Comparison of ENCODE assay signal across 10 mouse cellular contexts in the genomic region with DNA sequence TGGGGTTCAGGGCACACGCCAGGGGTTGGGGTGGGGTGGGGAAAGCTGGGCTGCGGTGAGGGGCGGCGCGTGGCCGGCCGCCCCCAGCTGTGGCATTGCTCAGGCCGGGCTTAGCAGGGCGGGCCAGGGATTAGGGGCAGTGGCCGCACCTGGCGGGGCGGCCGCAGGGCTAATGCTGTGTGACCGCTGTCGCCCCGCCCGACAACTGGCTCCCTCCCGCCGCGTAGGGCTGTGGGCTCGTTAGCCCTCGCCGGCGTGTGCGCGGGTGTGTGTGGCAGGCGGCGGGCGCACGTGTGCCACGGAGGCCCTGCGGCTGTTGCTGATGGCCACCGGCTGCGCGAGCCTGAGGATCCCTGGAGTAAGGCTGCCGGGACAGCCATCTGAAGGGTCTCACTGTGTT. TPM values are rescaled to one million over a fixed set of nuclear protein-coding genes. Genes with fewer than 3 reads are reported as not detected.
DNase-seq lines count a peak whose midpoint lies in the region; ATAC-seq and TF ChIP-seq lines count a peak whose summit lies in the region.
"Had no signal": no experiment of that assay in that cellular context is flagged by ENCODE, and none has a peak within 500 bp of the region (broad histone marks: within the 10 kb centered on the region; RNA-seq: fewer than 3 reads in every experiment).

No protein-coding gene starts in this region.

- no peaks in the 10 kb centered on the region for H3K36me3 ChIP-seq in embryonic facial prominence, embryonic 15.5 days
- H3K36me3 ChIP-seq in hindbrain, postnatal 0 days (ENCODE audit: insufficient read depth, low read length): no peaks in the 10 kb centered on the region
- H3K36me3 ChIP-seq in neural tube, embryonic 14.5 days (ENCODE audit: control insufficient read depth, insufficient read depth, low read length): no peaks in the 10 kb centered on the region
- no peaks in the 10 kb centered on the region for H3K36me3 ChIP-seq in kidney, embryonic 15.5 days

- 0 out of 2 replicates have a peak, but pooled peaks cover 2% of the 10 kb centered on the region for H3K4me1 ChIP-seq in embryonic facial prominence, embryonic 15.5 days
- H3K4me1 ChIP-seq in hindbrain, postnatal 0 days (ENCODE audit: insufficient read depth, low read length): no peaks in the 10 kb centered on the region
- H3K4me1 ChIP-seq in neural tube, embryonic 14.5 days (ENCODE audit: control insufficient read depth, insufficient read depth, low read length): no peaks in the 10 kb centered on the region
- H3K4me1 ChIP-seq in kidney, embryonic 15.5 days: 0 out of 2 replicates have a peak, but pooled peaks cover 3% of the 10 kb centered on the region

- H3K4me2 ChIP-seq in embryonic facial prominence, embryonic 15.5 days (replicated peaks): no peak overlapping the region
- H3K4me2 ChIP-seq in hindbrain, postnatal 0 days (ENCODE audit: low read depth, low read length): peak overlapping the region; percentile 50
- H3K4me2 ChIP-seq in neural tube, embryonic 14.5 days (ENCODE audit: low read depth, low read length): peak overlapping the region; percentile 41
- H3K4me2 ChIP-seq in kidney, embryonic 15.5 days: no peak overlapping the region

- peak; percentile 42 for DNase-seq in gastrocnemius, adult 2 months
- no peak for DNase-seq in gastrocnemius, postnatal 36 days
- peak; percentile 6 for DNase-seq in hindbrain, postnatal 0 days (ENCODE audit: low spot score)
- DNase-seq in cerebellum, adult 9-10 months: no peak
- DNase-seq in urinary bladder, adult 18-20 months (ENCODE audit: low spot score in 2 of 2): no peak

- no peaks in the 10 kb centered on the region for H3K9me3 ChIP-seq in embryonic facial prominence, embryonic 15.5 days (replicated peaks)
- no peaks in the 10 kb centered on the region for H3K9me3 ChIP-seq in hindbrain, postnatal 0 days (ENCODE audit: low read length)
- H3K9me3 ChIP-seq in neural tube, embryonic 14.5 days (ENCODE audit: control insufficient read depth, low read length): no peaks in the 10 kb centered on the region
- no peaks in the 10 kb centered on the region for H3K9me3 ChIP-seq in kidney, embryonic 15.5 days (replicated peaks)

- no peak overlapping the region for H3K4me3 ChIP-seq in gastrocnemius, adult 2 months
- H3K4me3 ChIP-seq in embryonic facial prominence, embryonic 15.5 days (replicated peaks): no peak overlapping the region
- H3K4me3 ChIP-seq in hindbrain, postnatal 0 days (ENCODE audit: low read length): peak overlapping the region; percentile 21
- no peak overlapping the region for H3K4me3 ChIP-seq in neural tube, embryonic 14.5 days (ENCODE audit: low read depth, low read length)
- no peak overlapping the region for H3K4me3 ChIP-seq in kidney, embryonic 15.5 days (replicated peaks)

- WGBS in embryonic facial prominence, embryonic 15.5 days: 4% methylated on average over 35 of the region's 36 CpGs
- 1% methylated on average over 34 of the region's 36 CpGs for WGBS in hindbrain, postnatal 0 days
- WGBS in neural tube, embryonic 14.5 days: 3% methylated on average over 24 of the region's 36 CpGs
- 6% methylated on average over 35 of the region's 36 CpGs for WGBS in kidney, embryonic 15.5 days

- H3K27me3 ChIP-seq in embryonic facial prominence, embryonic 15.5 days: peaks cover 47% of the 10 kb centered on the region
- no peaks in the 10 kb centered on the region; the same call in 1 of the 2 replicates for H3K27me3 ChIP-seq in hindbrain, postnatal 0 days (ENCODE audit: insufficient read depth, low read length)
- H3K27me3 ChIP-seq in neural tube, embryonic 14.5 days (ENCODE audit: control insufficient read depth, insufficient read depth, low read length): peaks cover 18% of the 10 kb centered on the region
- H3K27me3 ChIP-seq in kidney, embryonic 15.5 days: peaks cover 69% of the 10 kb centered on the region

- H3K9ac ChIP-seq in embryonic facial prominence, embryonic 15.5 days: no peak overlapping the region
- H3K9ac ChIP-seq in hindbrain, postnatal 0 days (replicated peaks; ENCODE audit: low read length): peak overlapping the region; percentile 38; the same call in 1 of the 2 replicates
- H3K9ac ChIP-seq in neural tube, embryonic 14.5 days (replicated peaks; ENCODE audit: low read depth, low read length): 0 out of 2 replicates have a peak overlapping the region, but pooled peaks have one; percentile 21
- H3K9ac ChIP-seq in kidney, embryonic 15.5 days: no peak overlapping the region
- H3K9ac ChIP-seq: liver, embryonic 14.5 days had no signal

- peak; percentile 37; the same call in 1 of the 2 replicates for ATAC-seq in embryonic facial prominence, embryonic 15.5 days (ENCODE audit: insufficient number of reproducible peaks, low FRiP score, low TSS enrichment, low read depth)
- peak; percentile 49; the same call in 1 of the 2 replicates for ATAC-seq in hindbrain, postnatal 0 days
- peak; percentile 46; the same call in 1 of the 2 replicates for ATAC-seq in neural tube, embryonic 14.5 days (ENCODE audit: low read depth)
- no peak for ATAC-seq in kidney, embryonic 15.5 days (replicated peaks; ENCODE audit: low FRiP score)

- intact Hi-C loops in gastrocnemius, adult 2 months (cut with DNase I): no loop called here
- intact Hi-C loops in gastrocnemius, postnatal 36 days (cut with DNase I): no loop called here

- TF ChIP-seq CTCF in gastrocnemius, adult 2 months (IDR thresholded peaks at IDR 0.05): no peak
- no peak for TF ChIP-seq CTCF in hindbrain, postnatal 0 days (IDR thresholded peaks at IDR 0.05; ENCODE audit: low read depth)

- H3K27ac ChIP-seq in gastrocnemius, adult 2 months: peak overlapping the region; percentile 78
- H3K27ac ChIP-seq in embryonic facial prominence, embryonic 15.5 days (replicated peaks): no peak overlapping the region
- H3K27ac ChIP-seq in hindbrain, postnatal 0 days: no peak overlapping the region
- H3K27ac ChIP-seq in neural tube, embryonic 14.5 days (ENCODE audit: low read depth, low read length): no peak overlapping the region
- H3K27ac ChIP-seq in kidney, embryonic 15.5 days: no peak overlapping the region
- H3K27ac ChIP-seq: liver, embryonic 14.5 days had no signal

RNA-seq across cellular contexts. Expression of a gene that starts 27.5 kb away (rescaled TPM):
- total RNA-seq in gastrocnemius, adult 2 months (2021): 10 to 100 TPM; 17.3 to 21.3 TPM
- 10 to 100 TPM; 12.6 to 19.8 TPM for total RNA-seq in gastrocnemius, postnatal 36 days (2021)
- 56.1 and 70.3 TPM in 2 replicates for polyA plus RNA-seq in embryonic facial prominence, embryonic 15.5 days (2015; fragmentation: Nextera tagmentation; extraction: Ambion mirVana)
- 0.32 and 0.99 TPM in 2 replicates for total RNA-seq in hindbrain, postnatal 0 days (2014; rRNA removed)
- polyA plus RNA-seq in hindbrain, postnatal 0 days (2015; fragmentation: Nextera tagmentation; extraction: Ambion mirVana): 0.20 and 0.37 TPM in 2 replicates
- 0.24 TPM in 1 of 2 replicates, not detected in the other for polyA plus RNA-seq in neural tube, embryonic 14.5 days (2014; fragmentation: Nextera tagmentation; extraction: Ambion mirVana)
- polyA plus RNA-seq in kidney, embryonic 15.5 days (2015; fragmentation: Nextera tagmentation; extraction: Ambion mirVana): 2.2 and 3.1 TPM in 2 replicates
- total RNA-seq: layer of hippocampus, postnatal 14 days had no signal

RNA-seq across cellular contexts. Expression of a gene that starts 47.5 kb away (rescaled TPM):
- 10 to 100 TPM; 38.9 to 66.6 TPM for total RNA-seq in gastrocnemius, adult 2 months (2021)
- total RNA-seq in gastrocnemius, postnatal 36 days (2021): 10 to 100 TPM; 51.6 to 54.2 TPM
- 0.31 and 0.32 TPM in 2 replicates for polyA plus RNA-seq in embryonic facial prominence, embryonic 15.5 days (2015; fragmentation: Nextera tagmentation; extraction: Ambion mirVana)
- total RNA-seq in hindbrain, postnatal 0 days (2014; rRNA removed): 43.7 and 45.6 TPM in 2 replicates
- 25.0 and 25.6 TPM in 2 replicates for polyA plus RNA-seq in hindbrain, postnatal 0 days (2015; fragmentation: Nextera tagmentation; extraction: Ambion mirVana)
- polyA plus RNA-seq in neural tube, embryonic 14.5 days (2014; fragmentation: Nextera tagmentation; extraction: Ambion mirVana): 16.1 and 20.5 TPM in 2 replicates
- 0.06 and 0.10 TPM in 2 replicates for polyA plus RNA-seq in kidney, embryonic 15.5 days (2015; fragmentation: Nextera tagmentation; extraction: Ambion mirVana)

Comparison
In these comparisons a context has a peak if more than half of its experiments do, and no peak if none do; other contexts are left out.
1. DNase-seq: peak in gastrocnemius, adult 2 months (single experiment) and hindbrain, postnatal 0 days (single experiment); none in gastrocnemius, postnatal 36 days (0 of 2), cerebellum, adult 9-10 months (single experiment) and urinary bladder, adult 18-20 months (0 of 2).
2. H3K4me2 ChIP-seq: peak in hindbrain, postnatal 0 days (single experiment) and neural tube, embryonic 14.5 days (single experiment); none in embryonic facial prominence, embryonic 15.5 days (single experiment) and kidney, embryonic 15.5 days (single experiment).
3. H3K9ac ChIP-seq: peak in hindbrain, postnatal 0 days (single experiment) and neural tube, embryonic 14.5 days (single experiment); none in embryonic facial prominence, embryonic 15.5 days (single experiment) and kidney, embryonic 15.5 days (single experiment).
4. RNA of a gene that starts 27.5 kb away (polyA plus RNA-seq): 56.1 to 70.3 TPM in embryonic facial prominence, embryonic 15.5 days; 2.2 to 3.1 TPM in kidney, embryonic 15.5 days, 0.24 TPM in neural tube, embryonic 14.5 days and 0.20 to 0.37 TPM in hindbrain, postnatal 0 days; every median in the first group is over 10 times any median in the second.
5. RNA of a gene that starts 47.5 kb away (polyA plus RNA-seq): 25.0 to 25.6 TPM in hindbrain, postnatal 0 days and 16.1 to 20.5 TPM in neural tube, embryonic 14.5 days; 0.31 to 0.32 TPM in embryonic facial prominence, embryonic 15.5 days and 0.06 to 0.10 TPM in kidney, embryonic 15.5 days; every median in the first group is over 10 times any median in the second.